Mouse (Mus musculus): ENCODE results near the gene Catsper4. TPM values are rescaled to one million over a fixed set of nuclear protein-coding genes. Genes with fewer than 3 reads are reported as not detected.
"Not testable (repeated sequence)": the region's sequence is repeated elsewhere in the genome, so short reads cannot be mapped to it uniquely, and the experiment has no call there.

The Catsper4 gene
- total RNA-seq (2021), result not detected
- long read RNA-seq, experiment 1, result 0 reads
- long read RNA-seq, experiment 2, partial matches to known transcripts, result 0 of 1 reads
- long read RNA-seq, experiment 2, other reads (novel, unspliced or antisense), result 1 of 1 reads

DNA sequence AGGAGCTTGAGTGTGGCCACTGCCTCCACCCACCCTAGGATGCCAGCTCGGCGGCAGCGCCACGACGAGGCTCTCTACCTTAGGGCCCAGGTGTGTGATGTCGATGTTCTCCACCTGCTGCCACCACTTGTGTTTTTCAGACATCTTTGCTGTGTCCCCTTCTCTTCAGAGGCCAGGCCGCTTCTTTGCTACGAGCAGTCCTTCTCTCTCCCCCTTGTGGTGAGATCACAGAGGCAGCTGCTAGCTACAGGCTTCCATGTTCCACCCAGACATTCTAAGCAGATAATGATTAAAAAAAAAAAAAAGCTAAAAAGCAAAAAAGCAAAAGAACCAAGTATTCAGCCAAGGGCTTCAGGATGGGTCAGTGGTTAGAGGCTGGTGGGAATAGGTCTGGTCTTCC lies at the start of gene Catsper4:
Gene Catsper4 (minus strand): TSS at position 190 of the 400 bp plus-strand sequence.
- peak in 1 of 2 experiments; percentile 16 for DNase-seq (ENCODE audit: low spot score in 2 of 2)

DNA sequence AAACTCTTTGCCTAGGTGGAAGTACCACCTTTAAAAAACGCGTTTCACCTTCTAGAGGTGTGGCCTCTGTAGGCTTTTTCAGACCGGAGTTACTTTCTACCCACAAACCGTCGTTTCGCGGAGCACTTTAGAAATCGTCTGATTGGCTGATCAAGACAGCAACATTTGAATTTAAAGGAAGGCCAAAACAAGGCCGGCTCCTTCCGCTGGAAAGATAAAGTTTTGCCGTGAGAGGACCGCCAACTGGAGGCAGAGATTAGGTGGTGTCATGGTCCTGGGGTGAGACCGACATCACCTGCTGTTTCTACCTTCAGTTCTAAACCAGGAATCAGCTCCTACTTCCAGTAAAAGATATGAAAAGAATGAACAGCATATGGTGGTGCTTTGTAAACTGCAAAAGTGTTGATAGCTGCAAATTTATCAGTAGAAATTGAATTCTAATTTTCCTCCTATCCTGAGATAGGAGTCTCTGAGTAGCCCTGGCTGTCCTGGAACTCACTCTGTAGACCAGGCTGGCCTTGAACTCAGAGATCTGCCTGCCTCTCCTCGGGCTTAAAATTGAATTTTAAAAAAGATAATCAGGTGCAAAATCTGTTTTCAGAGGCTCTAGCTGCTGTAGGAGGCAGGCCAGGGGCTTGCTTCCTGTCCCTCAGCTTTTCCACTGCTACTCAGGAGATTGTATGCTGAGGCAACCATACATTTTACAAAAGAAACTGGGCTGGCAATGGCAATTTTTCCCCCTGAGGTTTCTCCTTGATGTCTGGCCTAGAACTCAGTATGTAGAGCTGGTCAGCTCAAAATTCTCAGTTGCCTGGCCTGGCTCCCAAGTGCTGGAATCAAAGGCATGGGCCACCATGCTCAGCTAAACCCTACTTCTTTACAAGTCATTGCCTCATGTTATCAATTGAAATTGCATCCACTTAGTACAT lies 46.5 kb upstream of the Catsper4 start:
- no peak for DNase-seq (ENCODE audit: low spot score in 2 of 2)

DNA sequence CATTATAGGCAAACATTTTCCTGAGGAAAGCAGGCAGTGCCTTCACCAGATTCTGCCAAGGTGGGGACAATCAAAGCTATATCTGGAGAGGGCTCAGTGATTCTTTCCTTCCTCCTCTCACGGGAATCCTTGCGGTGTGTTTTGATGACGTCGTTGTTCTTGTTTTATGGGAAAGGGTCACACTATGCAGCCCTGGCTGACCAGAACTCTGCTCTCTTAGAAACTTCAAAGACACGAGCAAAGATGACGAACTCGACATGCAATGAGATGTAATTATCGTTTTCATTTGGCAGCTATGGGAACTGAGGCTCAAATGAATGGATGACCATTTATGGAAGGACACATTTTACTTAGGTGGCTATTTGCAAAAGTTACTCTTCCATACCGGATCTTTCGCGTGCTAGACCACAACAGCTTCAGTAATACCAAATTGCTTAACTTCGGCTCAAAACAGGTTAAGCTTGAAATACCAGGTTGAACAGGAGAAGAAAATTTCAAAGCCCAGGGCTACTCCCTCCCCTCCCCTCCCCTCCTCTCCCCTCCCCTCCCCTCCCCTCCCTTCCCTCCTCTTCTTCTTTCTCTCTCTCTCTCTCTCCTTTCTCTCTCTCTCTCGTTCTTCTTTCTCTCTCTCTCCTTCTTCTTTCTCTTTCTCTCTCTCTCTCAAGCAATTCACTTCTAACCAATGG lies 45.7 kb upstream of the Catsper4 start:
- DNase-seq (ENCODE audit: low spot score in 2 of 2), result no peak

DNA sequence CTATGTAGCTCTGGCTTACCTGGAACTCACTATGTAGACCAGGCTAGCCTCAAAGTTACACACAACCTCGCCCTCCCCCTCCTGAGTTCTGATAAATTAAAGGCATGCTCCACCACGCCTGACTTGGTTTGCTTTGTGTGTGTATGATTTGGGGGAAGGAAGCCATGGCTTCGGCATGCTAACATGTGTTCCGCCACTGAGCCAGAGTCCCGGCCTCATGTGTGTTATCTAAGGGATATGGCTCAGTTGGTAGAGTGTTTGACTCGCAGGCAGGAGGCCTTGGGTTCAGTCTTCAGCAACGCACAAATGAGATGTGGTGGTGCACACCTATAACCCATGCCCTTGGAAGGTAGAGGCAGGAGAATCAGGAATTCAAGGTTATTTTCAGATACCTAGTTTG lies 44.8 kb upstream of the Catsper4 start:
- no peak for DNase-seq (ENCODE audit: low spot score in 2 of 2)

DNA sequence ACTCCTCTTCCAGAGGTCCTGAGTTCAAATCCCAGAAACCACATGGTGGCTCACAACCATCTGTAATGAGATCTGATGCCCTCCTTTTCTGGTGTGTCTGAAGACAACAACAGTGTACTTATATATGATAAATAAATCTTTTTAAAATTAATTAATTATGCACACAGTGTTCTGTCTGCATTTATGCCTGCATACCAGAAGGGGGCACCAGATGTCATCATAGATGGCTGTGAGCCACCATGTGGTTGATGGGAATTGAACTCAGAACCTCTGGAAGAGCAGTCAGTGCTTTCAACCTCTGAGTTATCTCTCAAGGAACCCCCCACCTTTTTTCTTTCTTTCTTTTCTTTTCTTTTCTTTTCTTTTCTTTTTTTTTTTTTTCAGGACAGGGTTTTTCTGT lies 42.4 kb upstream of the Catsper4 start:
- DNase-seq (ENCODE audit: low spot score in 2 of 2), result not testable (repeated sequence)

DNA sequence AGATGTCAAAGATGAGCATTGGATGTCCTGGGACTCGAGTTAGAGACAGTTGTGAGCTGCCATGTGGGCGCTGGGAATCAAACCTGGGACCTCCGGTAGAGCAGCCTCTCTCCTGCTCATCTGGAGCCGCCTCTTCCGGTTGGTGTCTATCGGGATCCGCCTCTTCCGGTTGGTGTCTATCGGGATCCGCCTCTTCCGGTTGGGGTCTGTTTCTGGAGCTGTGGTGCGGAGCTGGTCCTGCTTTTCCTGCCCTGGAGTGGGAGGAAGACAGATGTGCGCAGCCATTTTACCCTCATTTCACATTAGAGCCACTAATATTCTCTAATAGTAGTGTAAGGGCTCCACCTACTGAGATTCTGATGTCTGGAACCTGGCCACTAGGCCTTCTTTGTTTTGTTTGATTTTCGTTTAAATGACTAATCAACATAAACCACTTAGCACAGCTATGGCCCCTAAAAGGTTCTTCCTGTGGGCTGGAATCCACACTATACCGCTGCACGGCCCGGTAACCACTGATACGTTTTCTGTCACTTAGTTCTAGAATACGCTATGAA lies 41.0 kb upstream of the Catsper4 start:
- DNase-seq (ENCODE audit: low spot score in 2 of 2), result no peak

DNA sequence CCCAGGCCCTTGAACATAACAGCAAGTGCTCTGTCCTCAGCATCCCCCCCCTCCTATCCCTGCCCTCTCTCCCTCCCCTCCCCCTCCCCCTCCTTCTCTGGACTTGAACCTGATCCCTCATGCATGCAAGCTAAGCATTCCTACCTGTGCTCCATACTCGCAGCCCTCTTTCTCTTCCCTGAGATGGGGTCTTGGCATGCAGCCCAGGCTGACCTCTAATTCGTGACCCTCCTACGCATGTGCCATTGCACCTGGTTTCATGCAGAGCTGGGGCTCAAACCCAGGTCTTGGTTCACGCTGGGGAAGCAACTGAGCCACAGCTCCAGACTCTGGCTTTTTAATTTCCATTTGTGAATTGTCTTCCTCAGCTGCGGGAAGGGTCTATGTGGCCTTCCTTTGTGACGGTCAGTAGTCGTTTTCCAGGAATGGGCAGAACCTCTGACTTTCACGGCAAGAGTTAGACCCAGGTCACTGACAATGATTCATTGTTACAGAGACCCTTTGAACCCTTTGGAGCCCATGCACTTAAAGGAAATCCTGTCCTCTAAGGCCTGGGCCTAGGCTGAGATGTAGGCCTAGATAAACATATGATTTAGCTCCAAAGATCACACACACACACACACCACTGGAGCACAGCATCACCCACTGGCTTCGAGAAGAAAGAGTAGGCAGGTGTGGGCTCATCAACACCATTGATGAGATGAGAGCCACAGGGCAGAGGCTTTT lies 38.8 kb upstream of the Catsper4 start:
- DNase-seq (ENCODE audit: low spot score in 2 of 2), result no peak

DNA sequence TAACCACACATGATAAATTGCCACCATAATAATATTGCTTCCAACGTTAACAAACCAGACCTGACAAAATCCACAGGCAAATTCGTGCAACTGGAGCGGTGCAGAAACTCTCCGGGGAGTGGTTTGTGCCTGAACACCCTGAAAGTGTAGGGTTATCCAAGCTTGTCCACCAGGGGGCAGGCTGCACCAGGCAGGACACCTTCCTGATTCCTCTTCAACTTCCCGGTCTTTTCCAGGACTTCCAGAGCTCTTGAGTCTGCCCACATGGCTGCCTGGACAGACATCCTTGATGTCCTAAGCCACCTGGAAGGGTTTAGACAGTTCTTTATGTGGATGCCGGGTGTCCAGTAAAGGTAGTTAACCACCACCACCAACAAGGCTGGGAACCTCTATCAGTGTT lies 36.0 kb upstream of the Catsper4 start:
- DNase-seq (ENCODE audit: low spot score in 2 of 2), result peak in 1 of 2 experiments; percentile 39

DNA sequence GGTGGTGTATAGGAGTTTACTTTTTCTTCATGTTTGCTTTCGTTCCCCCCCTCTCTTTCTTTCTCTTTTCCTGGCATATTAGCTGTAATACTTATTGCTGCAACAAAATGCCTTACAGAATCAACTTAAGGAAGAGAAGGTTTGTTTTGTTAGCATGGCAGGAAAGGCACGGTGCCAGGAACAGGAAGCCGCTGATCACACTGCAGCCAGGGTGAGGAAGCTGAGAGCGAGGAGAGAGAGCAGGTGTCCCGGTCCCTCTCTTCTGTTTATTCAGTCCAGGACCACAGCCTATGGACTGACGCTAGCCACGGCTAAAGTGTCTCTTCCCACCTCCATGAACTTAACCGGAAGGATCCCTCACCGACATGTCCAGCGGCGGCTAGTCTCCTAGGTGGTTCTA lies 31.2 kb upstream of the Catsper4 start:
- no peak for DNase-seq (ENCODE audit: low spot score in 2 of 2)

DNA sequence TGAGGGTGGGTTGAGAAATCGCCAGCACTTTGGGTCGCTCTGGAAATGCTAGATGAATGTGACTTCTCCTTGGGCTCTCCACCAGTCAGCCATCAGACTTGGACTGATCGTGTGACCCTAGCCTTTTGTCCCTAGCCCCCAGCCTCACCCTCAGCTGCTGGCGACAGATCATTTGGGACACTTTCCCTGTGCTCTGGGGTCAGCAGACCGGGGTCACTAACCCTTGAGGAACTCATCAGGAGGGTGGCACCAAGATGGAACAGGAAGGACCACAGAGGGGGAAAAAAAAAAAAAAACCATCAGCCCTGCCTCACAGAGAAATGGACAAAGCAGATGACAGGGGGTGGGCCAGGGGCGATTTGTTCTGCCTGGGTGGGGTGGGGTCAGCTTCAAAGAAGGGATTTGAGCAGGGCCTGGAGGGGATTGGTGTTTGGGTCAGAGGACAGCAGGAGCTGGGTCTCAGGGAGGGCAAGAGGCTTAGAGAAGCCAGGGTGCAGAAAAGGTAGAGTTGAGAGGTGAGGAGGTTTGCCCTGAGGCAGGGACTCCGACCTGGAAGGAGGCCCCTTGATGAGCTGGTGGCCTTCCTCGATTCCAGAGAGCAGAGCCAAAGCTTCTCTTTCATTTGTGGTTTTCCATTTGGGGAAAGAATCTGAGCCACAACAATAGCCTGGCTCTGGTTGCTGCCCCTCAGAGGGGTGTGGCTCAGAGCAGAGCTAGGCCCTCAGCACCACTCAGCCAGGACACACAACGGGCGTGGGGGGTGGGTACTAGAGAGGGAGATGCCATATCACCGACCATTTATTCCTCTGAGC lies 30.2 kb upstream of the Catsper4 start:
- DNase-seq (ENCODE audit: low spot score in 2 of 2), result no peak

DNA sequence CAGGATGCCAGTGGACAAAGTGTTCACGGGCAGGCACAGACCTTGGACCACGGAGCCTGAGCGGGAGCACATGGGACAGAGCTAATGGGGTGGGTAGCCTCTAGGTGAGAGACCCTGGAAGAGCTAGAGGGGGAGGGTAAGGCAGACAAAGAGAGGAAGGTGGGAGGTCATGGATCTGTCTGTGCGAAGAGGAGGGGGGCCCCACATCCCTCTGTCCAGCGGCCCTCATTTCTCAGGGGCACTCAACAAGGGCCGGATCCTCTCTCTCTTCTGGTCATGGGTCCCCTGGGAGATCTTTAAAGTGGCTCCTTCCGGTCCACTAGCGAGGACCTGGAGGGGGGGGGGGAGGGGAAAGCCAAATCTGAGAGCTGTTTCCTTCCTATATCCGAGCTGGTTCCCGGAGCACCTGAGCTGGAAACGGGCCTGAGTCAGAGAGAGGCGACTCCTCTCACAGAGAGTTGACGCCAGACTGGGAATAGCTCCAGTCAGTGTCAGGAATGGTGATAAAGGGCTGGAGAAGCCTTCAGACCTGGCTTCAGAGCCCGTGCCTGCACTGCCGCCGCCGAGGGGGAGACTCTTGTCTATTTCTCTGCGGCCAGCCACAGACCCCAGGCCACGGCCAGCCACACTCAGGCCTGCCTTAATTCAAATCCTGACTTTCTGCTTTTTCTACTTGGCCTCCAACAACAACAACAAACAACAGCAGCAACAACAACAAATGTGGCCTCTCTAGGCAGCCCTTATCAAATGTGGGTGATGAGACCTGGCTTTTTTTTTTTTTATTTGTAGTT lies 29.4 kb upstream of the Catsper4 start:
- DNase-seq (ENCODE audit: low spot score in 2 of 2), result no peak

DNA sequence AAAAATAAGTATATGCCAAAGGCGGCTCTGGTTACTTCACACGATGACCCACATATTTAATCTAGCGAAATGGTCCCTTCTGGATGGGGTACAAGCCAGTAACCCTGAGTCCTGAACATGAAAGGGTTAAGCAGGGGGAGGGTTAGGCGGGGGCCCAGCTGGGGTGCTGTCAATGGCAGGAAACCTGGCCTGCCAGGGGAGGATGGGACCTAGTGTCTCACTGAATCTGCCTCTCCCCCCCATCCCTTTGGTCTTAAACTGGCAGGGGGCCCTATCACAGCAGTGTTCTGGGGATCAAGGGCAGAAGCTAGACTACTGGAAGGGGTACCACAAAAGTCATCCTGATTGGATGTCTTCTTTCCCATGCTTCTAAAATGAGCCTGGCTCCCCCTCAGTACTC lies 28.7 kb upstream of the Catsper4 start:
- DNase-seq (ENCODE audit: low spot score in 2 of 2), result no peak

DNA sequence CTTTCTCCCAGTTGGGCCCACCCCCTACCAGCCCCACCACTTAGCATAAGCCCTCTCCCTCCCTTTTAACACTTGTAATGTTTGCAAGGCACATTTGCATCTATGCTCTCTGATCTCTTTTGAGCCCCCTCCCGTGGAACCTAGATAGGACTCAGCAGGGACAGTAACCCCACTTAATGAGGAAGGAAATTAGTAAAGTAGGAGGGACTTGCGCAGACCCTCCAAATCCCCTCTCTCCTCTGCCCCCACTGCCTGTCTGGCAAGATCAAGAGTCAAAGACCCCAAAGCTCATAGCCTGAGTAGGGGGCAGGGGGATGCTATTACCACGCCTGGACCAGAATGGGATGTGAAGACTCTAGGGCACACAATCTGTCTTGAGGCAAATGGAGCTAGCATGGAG lies 27.7 kb upstream of the Catsper4 start:
- DNase-seq (ENCODE audit: low spot score in 2 of 2), result no peak

DNA sequence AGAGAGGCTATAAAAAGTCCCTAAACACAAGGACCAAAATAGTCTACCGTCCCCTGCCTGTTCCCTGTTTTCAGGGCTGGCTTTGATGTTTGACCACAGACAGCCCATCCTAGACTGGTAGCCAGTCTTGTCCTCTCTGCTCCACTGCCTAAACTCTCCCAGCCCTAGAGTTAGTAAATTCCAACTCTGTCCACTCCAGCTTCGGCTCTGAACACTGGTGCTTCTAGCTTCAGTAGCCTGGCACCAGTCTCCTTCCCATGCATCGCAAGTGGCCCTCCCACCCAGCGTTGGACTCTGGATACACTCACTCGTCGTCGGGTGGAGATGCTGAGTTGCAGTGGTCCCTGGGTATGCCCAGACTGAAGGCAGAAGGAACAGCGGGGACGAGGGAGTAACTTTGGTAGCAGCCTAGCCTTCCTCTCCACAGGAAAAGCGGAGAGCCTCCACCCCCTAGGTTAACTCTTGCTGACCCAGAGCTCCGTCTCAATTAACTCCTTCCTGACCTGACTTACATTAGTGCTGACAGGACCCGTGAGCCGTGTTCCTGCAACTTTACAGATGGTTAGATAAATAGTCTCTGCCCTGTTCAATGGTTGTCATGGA lies 26.6 kb upstream of the Catsper4 start, which contains the start of gene Grrp1:
Gene Grrp1 (minus strand): TSS at position 385 of the 603 bp plus-strand sequence.
- DNase-seq (ENCODE audit: low spot score in 2 of 2), result no peak

DNA sequence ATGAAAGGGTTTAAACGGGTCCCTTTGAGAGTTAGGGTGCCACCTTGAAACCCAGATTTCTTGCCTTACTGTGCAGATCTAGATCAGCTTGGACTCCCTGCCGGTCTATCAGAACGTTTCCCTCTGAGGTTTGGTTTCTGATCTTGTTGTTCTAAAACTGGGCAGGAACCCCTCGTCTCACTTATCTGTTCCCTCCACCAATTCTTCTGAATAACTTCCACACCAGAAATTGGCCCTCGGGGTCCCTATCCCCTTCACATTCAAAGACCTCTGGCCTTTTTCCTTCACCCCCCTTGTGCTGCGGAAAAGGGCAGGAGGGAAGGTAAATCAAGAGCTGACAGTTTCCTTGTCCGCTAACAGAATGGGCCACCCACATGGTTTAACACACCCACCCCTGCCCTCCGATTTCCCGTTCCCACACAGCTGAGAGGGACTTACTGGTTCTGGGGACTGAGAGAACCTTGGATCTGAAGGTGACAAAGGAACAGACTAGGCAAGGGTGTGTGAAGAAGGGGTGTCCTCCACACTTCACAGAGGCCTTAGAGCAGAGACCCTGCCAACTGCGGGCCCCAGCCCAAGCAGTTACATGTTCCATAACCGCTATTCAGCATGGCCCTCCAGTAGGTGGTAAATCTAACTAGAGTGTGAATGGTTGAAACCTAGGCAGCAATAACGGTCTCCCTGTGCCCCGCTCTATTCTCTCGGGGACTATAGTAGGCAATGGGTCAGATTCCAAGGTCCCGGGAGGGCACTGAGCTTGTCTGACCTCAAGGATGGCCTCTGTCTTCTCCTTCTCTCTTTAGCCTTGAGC lies 25.9 kb upstream of the Catsper4 start:
- DNase-seq (ENCODE audit: low spot score in 2 of 2), result no peak

DNA sequence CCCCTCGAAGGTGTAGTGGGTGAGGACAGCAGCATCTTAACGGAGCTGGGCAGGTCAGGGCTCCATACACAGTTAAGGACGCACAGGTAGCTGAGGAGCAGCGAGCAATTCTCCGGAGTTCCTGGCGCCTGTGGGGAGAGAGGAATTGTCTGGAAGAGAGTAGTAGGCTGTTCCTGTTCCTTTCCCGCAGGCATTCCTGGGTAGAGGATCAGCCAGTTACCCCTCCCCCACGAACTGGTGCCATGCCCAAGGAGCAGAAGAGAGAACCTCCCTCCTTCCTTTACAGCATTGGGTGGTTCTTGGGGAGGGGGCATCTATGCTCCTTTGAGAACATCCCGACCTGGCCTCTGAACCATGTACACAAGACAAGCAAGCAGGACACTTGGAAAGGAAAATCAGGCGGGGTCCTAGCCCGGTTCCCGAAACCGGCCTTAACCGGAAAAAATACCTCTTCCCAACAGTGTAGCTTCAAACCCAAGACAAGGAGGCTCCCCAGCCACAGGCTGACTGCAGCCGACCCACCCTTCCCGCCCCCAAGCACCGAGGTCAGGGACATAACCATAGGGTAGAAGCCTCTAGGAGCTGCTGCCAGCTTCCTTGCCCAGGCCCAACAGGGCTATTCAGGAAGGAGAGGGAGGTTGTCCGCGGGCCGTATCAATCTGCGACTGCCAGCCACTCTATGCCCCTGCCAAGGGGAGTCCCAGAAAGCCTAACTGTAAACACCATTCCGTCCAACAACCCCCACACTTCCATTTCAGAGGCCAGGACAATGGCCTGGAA lies 25.1 kb upstream of the Catsper4 start:
- DNase-seq (ENCODE audit: low spot score in 2 of 2), result no peak
